Mouse (Mus musculus): ENCODE data around the gene Ppp6r2. TPM values are rescaled to one million over a fixed set of nuclear protein-coding genes. Genes with fewer than 3 reads are reported as not detected.

Ppp6r2 gene
- polyA plus RNA-seq, 1 experiment from 2014 or later: 90.8 TPM

DNA sequence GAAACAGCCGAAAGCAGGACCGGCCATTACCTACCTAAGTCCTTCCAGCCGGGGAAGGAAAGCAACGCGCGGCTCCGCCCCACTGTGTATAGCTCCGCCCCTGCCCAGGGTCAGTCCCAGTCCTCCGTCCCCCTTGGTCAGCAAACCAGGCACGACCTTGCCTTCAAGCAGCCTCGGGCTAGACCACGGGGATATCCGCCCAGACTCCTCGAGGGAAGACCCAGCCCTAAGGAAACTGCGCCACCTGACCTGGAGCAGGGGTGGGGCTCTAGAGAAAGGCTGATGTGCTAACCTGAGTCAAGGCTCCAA, 37.5 kb upstream of the Ppp6r2 start:
- H3K9me3 ChIP-seq (ENCODE audit: control insufficient read depth, low read length): no peaks in the 10 kb centered on the region
- H3K4me2 ChIP-seq (ENCODE audit: low read length): peak overlapping the region; percentile 98
- no peaks in the 10 kb centered on the region for H3K36me3 ChIP-seq (ENCODE audit: control insufficient read depth, insufficient read depth)
- no peak overlapping the region for H3K27ac ChIP-seq (ENCODE audit: low read length)
- H3K4me3 ChIP-seq (replicated peaks; ENCODE audit: low read length): peak overlapping the region; percentile 61
- no peaks in the 10 kb centered on the region for H3K27me3 ChIP-seq (replicated peaks; ENCODE audit: control insufficient read depth, insufficient read depth, low read length)
- ATAC-seq: 0 out of 2 replicates have a peak, but pooled peaks have one; percentile 9
- H3K9ac ChIP-seq (replicated peaks; ENCODE audit: low read depth, low read length): peak overlapping the region; percentile 87
- WGBS: 4% methylated on average over 15 of the region's 15 CpGs
- H3K4me1 ChIP-seq (replicated peaks; ENCODE audit: control insufficient read depth, insufficient read depth, low read length): peaks cover 94% of the 10 kb centered on the region

DNA sequence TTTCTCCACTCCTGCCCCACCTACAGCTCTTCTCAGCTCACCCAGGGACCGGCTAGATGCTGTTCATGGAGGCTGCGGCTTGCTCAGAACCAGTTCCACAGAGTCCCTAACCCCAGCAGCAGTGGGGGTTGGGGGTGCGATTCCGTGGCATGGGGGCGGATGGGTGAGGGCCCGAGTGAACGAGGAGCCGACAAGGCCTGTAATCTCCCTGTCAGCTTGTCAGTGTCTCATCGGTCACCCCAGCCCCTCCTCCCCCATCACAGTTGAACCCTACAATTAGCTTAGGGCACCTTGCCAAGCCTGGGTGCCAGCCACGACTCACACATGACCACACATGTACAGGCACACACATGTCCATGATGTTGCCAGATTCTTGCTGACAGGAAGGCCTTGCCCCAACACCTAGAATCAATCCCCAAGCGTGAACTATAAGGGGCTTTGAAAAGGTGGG, 36.4 kb upstream of the Ppp6r2 start:
- peak overlapping the region; percentile 46; the same call in 1 of the 2 replicates for H3K27ac ChIP-seq (ENCODE audit: low read length)
- H3K36me3 ChIP-seq (ENCODE audit: control insufficient read depth, insufficient read depth): no peaks in the 10 kb centered on the region
- no peaks in the 10 kb centered on the region for H3K27me3 ChIP-seq (replicated peaks; ENCODE audit: control insufficient read depth, insufficient read depth, low read length)
- H3K4me2 ChIP-seq (ENCODE audit: low read length): peak overlapping the region; percentile 98
- WGBS: 33% methylated on average over 11 of the region's 11 CpGs
- no peaks in the 10 kb centered on the region for H3K9me3 ChIP-seq (ENCODE audit: control insufficient read depth, low read length)
- H3K9ac ChIP-seq (replicated peaks; ENCODE audit: low read depth, low read length): peak overlapping the region; percentile 8; the same call in 1 of the 2 replicates
- no peak overlapping the region for H3K4me3 ChIP-seq (replicated peaks; ENCODE audit: low read length)
- H3K4me1 ChIP-seq (replicated peaks; ENCODE audit: control insufficient read depth, insufficient read depth, low read length): peaks cover 91% of the 10 kb centered on the region
- ATAC-seq: 0 out of 2 replicates have a peak, but pooled peaks have one; percentile 17

DNA sequence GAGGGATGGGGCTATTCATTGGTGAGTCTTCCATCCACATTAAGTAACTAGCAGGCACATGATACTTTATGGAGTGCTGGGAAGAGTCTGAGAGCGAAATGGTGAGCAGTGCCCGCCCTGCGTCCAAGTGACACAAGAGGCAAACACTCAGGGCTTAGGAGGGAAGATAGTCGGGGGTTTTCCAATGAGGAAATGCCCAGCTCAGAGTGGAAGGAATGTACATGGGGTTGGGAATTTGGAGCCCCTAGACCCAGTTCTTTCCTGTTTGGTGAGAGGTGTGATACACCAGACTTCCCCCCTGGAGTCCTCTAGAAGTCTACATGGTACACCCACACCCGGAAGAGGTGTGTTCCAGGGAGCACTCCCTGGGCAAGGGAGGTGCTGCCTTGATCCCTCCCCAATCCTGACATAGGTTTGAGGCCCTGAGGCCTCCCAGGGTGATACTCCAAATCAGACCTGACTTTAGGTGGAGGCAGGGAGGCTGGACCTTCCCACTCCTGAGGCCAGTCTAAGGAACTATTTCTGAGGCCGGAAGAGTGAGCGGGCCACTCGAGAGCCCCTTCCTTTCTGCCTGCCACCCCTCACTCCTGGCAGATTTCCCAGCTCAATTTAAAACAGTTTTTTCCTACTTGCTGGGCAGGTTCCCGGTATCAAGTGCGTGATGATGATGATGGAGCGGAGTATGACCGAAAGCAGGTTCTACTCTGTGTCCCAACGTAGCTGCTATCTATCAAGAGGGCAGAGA, 35.8 kb upstream of the Ppp6r2 start:
- ATAC-seq: no peak
- H3K27ac ChIP-seq (ENCODE audit: low read length): peak overlapping the region; percentile 6; the same call in 1 of the 2 replicates
- no peak overlapping the region for H3K4me3 ChIP-seq (replicated peaks; ENCODE audit: low read length)
- H3K9me3 ChIP-seq (ENCODE audit: control insufficient read depth, low read length): no peaks in the 10 kb centered on the region
- 50% methylated on average over 13 of the region's 13 CpGs for WGBS
- H3K4me1 ChIP-seq (replicated peaks; ENCODE audit: control insufficient read depth, insufficient read depth, low read length): peaks cover 84% of the 10 kb centered on the region
- H3K9ac ChIP-seq (replicated peaks; ENCODE audit: low read depth, low read length): no peak overlapping the region
- no peak overlapping the region for H3K4me2 ChIP-seq (ENCODE audit: low read length)
- no peaks in the 10 kb centered on the region for H3K36me3 ChIP-seq (ENCODE audit: control insufficient read depth, insufficient read depth)
- no peaks in the 10 kb centered on the region for H3K27me3 ChIP-seq (replicated peaks; ENCODE audit: control insufficient read depth, insufficient read depth, low read length)

DNA sequence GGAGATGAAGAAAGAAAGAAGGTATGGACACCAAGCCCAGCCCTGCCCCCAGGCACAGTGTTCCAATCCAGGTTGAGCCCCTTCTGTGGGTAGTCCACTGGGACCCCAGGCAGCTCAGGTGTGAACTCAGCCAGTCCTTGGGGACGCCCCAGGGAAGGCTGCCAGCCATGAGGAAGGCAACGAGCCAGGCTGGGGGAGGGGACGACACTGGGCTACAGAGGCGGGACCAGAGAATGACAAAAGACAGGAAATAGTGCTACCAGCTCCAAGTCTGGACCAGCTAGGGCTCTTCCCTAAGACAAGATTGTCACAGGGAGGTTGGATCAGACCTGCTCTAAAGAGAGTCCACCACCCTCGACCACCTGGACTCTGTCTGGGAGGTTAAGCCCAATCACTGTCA, 34.2 kb upstream of the Ppp6r2 start:
- Histone ChIP-seq H3K27me3 (replicated peaks; ENCODE audit: control insufficient read depth, insufficient read depth, low read length) (no peaks in the 10 kb centered on the region), H3K27ac (ENCODE audit: low read length) (peak overlapping the region; percentile 43), H3K4me3 (replicated peaks; ENCODE audit: low read length) (no peak overlapping the region; the same call in 1 of the 2 replicates), H3K9me3 (ENCODE audit: control insufficient read depth, low read length) (no peaks in the 10 kb centered on the region), H3K36me3 (ENCODE audit: control insufficient read depth, insufficient read depth) (no peaks in the 10 kb centered on the region), H3K4me1 (replicated peaks; ENCODE audit: control insufficient read depth, insufficient read depth, low read length) (peaks cover 83% of the 10 kb centered on the region), H3K4me2 (ENCODE audit: low read length) (peak overlapping the region; percentile 31), H3K9ac (replicated peaks; ENCODE audit: low read depth, low read length) (peak overlapping the region; percentile 38)
- ATAC-seq: no peak
- 6% methylated on average over 5 of the region's 5 CpGs for WGBS

DNA sequence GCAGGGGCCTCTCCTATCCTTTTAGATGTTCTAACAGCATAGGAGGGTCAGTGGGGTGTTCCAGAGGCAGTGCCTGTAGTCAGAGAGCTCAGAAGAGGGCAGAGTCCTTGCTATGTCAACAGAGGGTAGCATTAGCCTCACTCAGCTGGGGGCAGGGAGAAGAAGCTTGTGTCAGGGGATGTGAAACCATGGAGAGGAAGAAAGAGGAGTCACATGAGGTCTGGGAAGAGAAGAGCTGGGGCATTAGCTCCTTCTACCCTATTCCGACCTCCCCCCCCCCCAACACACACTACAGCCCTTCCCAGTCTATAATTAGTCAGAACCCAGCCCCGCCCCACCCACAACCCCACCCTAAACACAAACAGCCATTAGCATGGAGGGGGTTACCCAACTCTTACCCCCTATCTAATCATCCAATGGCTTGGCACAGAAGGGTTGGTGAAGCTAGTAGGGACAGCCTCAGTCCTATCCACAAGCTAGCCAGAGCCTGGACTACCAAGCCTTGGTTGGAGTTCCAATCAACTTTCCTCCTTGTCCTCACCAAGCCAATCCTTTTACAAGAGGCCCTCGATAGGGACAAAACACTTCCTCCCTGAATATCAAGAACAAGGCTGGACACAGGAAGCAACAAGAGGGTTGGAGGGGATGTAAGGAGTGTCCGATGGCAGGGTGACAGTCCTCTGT, 33.6 kb upstream of the Ppp6r2 start:
- Histone ChIP-seq H3K27me3 (replicated peaks; ENCODE audit: control insufficient read depth, insufficient read depth, low read length) (no peaks in the 10 kb centered on the region), H3K9ac (replicated peaks; ENCODE audit: low read depth, low read length) (peak overlapping the region; percentile 38), H3K36me3 (ENCODE audit: control insufficient read depth, insufficient read depth) (no peaks in the 10 kb centered on the region), H3K4me1 (replicated peaks; ENCODE audit: control insufficient read depth, insufficient read depth, low read length) (peaks cover 81% of the 10 kb centered on the region), H3K4me2 (ENCODE audit: low read length) (peak overlapping the region; percentile 59), H3K9me3 (ENCODE audit: control insufficient read depth, low read length) (no peaks in the 10 kb centered on the region), H3K4me3 (replicated peaks; ENCODE audit: low read length) (no peak overlapping the region; the same call in 1 of the 2 replicates), H3K27ac (ENCODE audit: low read length) (peak overlapping the region; percentile 43)
- WGBS: 65% methylated on average over 4 of the region's 4 CpGs
- no peak for ATAC-seq

DNA sequence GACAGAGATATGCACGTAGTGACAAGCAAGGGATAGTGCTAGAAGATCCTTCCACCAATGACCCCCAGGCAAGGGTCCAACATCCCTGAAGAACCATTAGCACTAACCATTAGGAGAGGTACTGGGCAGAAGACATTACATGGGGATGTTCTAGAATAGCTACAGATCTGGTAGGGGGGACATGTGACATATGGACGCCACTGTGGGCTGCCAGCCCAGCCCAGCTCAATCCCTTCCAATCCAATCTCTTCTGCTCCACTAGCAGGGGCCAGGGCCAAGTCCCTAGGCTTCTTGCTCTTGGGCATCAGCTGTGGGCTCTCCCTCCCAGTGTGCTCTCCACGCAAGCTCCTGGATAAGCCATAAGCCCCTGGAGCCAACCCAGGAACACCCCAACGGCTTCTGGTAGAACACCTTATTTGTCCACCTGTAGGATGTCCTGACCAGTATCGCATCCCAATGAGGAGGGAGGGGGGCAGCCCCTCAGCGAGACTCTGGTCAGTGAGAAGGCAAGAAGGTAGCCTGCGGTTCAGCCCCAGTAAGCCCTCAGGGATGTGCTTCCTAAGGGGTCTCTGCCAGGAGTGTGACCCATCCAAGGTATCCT, 33.0 kb upstream of the Ppp6r2 start:
- Histone ChIP-seq H3K4me1 (replicated peaks; ENCODE audit: control insufficient read depth, insufficient read depth, low read length) (peaks cover 80% of the 10 kb centered on the region), H3K27me3 (replicated peaks; ENCODE audit: control insufficient read depth, insufficient read depth, low read length) (no peaks in the 10 kb centered on the region), H3K4me2 (ENCODE audit: low read length) (peak overlapping the region; percentile 59), H3K36me3 (ENCODE audit: control insufficient read depth, insufficient read depth) (no peaks in the 10 kb centered on the region), H3K27ac (ENCODE audit: low read length) (peak overlapping the region; percentile 94), H3K9me3 (ENCODE audit: control insufficient read depth, low read length) (no peaks in the 10 kb centered on the region), H3K4me3 (replicated peaks; ENCODE audit: low read length) (peak overlapping the region; percentile 79), H3K9ac (replicated peaks; ENCODE audit: low read depth, low read length) (peak overlapping the region; percentile 95)
- WGBS: 61% methylated on average over 7 of the region's 7 CpGs
- no peak for ATAC-seq

DNA sequence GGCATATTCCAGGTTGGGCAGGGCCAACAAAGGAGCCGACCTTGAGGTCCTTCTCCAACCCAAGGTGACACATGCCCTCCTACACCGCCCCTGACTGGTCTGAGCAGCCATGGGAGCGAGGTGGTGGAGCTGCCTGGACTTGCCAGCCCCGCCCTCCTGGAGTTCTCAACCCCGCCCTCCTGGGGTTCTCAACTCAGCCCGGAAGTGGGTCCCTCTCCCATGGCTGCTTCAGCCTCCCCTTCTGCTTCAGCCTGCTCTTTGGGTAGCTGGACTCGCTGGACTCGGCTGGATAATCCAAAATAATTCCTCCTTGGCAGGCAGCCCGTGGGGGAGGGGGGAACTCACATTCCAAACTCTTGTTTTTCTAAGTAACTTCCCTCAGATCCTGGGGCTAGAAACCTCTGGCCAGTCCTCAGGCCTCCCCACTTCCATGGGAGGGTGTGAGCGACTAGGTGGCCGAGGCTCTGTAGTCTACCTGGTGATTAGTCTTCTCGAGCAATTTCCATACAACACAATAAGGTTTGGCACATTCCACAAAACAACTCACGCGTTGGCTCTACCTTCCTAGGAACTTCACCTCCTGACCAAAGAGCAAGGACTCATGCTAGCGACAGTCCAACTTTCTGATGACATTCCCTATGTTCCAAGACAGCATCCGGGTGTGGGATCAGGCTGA, 32.3 kb upstream of the Ppp6r2 start:
- peak overlapping the region; percentile 79 for H3K4me3 ChIP-seq (replicated peaks; ENCODE audit: low read length)
- WGBS: 1% methylated on average over 14 of the region's 16 CpGs
- no peaks in the 10 kb centered on the region for H3K9me3 ChIP-seq (ENCODE audit: control insufficient read depth, low read length)
- H3K4me2 ChIP-seq (ENCODE audit: low read length): peak overlapping the region; percentile 59
- no peak for ATAC-seq
- H3K4me1 ChIP-seq (replicated peaks; ENCODE audit: control insufficient read depth, insufficient read depth, low read length): peaks cover 75% of the 10 kb centered on the region
- H3K9ac ChIP-seq (replicated peaks; ENCODE audit: low read depth, low read length): peak overlapping the region; percentile 95
- H3K36me3 ChIP-seq (ENCODE audit: control insufficient read depth, insufficient read depth): no peaks in the 10 kb centered on the region
- H3K27me3 ChIP-seq (replicated peaks; ENCODE audit: control insufficient read depth, insufficient read depth, low read length): no peaks in the 10 kb centered on the region
- H3K27ac ChIP-seq (ENCODE audit: low read length): peak overlapping the region; percentile 94

DNA sequence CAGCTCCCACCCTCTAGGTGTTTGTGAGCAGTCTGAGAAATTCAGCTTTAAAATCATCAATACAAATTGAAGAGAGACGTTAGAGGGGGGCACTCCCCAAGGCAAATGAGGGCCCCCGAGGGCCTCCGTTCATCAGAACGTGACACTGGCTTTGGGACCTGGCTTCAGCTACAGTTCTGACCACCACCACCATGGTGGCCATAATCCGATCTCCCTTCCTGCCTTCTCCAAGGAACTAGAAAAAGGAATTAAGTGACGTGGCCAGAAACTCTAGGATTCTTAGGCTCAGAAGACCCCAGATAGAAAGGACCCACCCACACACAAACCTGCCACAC, 31.8 kb upstream of the Ppp6r2 start:
- peak overlapping the region; percentile 95 for H3K9ac ChIP-seq (replicated peaks; ENCODE audit: low read depth, low read length)
- H3K9me3 ChIP-seq (ENCODE audit: control insufficient read depth, low read length): no peaks in the 10 kb centered on the region
- peak overlapping the region; percentile 79 for H3K4me3 ChIP-seq (replicated peaks; ENCODE audit: low read length)
- H3K27ac ChIP-seq (ENCODE audit: low read length): peak overlapping the region; percentile 94
- peak overlapping the region; percentile 59 for H3K4me2 ChIP-seq (ENCODE audit: low read length)
- no peak for ATAC-seq
- H3K36me3 ChIP-seq (ENCODE audit: control insufficient read depth, insufficient read depth): no peaks in the 10 kb centered on the region
- WGBS: under 1% methylated on average over 6 of the region's 6 CpGs
- H3K27me3 ChIP-seq (replicated peaks; ENCODE audit: control insufficient read depth, insufficient read depth, low read length): no peaks in the 10 kb centered on the region
- peaks cover 74% of the 10 kb centered on the region for H3K4me1 ChIP-seq (replicated peaks; ENCODE audit: control insufficient read depth, insufficient read depth, low read length)

DNA sequence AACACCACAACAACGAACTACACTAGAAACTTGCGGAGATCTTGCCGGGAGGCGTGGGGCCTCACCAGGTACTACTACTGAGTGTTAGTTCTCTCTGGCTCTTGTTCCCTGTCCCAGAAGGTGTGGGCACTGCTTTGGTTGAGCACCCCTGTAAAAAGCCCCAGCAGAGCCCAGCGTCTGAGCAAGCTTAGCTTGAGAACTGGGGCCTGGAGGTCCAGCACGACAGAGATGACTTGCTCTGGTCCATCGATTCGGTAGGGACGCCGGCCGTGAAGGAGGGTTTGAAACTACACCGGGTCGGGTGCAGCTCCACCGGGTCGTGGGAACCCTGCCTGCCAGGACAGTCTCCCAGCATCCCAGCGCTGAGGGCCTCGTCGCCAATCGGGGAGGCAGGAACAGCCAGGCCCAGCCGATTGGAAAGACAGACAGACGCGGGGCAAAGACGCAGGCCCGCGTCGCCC, 31.2 kb upstream of the Ppp6r2 start:
- peak; percentile 11 for ATAC-seq
- Histone ChIP-seq H3K4me2 (ENCODE audit: low read length) (peak overlapping the region; percentile 59), H3K9ac (replicated peaks; ENCODE audit: low read depth, low read length) (peak overlapping the region; percentile 95), H3K27ac (ENCODE audit: low read length) (peak overlapping the region; percentile 94), H3K36me3 (ENCODE audit: control insufficient read depth, insufficient read depth) (no peaks in the 10 kb centered on the region), H3K9me3 (ENCODE audit: control insufficient read depth, low read length) (no peaks in the 10 kb centered on the region), H3K27me3 (replicated peaks; ENCODE audit: control insufficient read depth, insufficient read depth, low read length) (no peaks in the 10 kb centered on the region), H3K4me1 (replicated peaks; ENCODE audit: control insufficient read depth, insufficient read depth, low read length) (peaks cover 74% of the 10 kb centered on the region), H3K4me3 (replicated peaks; ENCODE audit: low read length) (peak overlapping the region; percentile 79)
- under 1% methylated on average over 25 of the region's 26 CpGs for WGBS
